Mouse (Mus musculus): ENCODE results near the gene Acvr1. TPM values are rescaled to one million over a fixed set of nuclear protein-coding genes. Genes with fewer than 3 reads are reported as not detected.
A peak's percentile ranks its signal among the peaks of the same experiment; 100 is the strongest.

Gene Acvr1
- polyA plus RNA-seq, 1 experiment from 2014 or later: 2.7 TPM

DNA sequence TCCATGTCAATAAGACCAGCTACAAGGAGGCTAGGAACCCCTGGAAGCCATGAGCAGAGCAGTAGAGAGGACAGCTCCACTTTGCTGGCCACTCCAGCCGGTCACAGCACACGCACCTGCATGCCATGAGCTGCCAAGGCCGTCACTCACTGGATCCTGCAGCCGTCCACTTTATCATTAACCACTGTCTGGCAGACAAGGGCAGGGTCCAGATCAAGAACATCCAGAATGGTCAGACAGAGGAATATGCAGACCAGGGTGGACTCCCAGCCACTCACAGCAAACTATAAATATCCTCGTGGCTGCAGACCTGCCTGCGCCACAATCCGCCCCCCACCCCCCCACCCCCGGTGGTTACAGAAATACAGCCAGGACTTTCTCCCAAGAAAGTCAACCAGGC, 31.7 kb downstream of the Acvr1 start:
- Histone ChIP-seq H3K27me3 (ENCODE audit: insufficient read depth, low read length) (no peaks in the 10 kb centered on the region), H3K9ac (replicated peaks) (no peak overlapping the region), H3K9me3 (ENCODE audit: low read length) (no peaks in the 10 kb centered on the region), H3K36me3 (replicated peaks; ENCODE audit: insufficient read depth, low read length) (no peaks in the 10 kb centered on the region), H3K27ac (ENCODE audit: low read depth) (peak overlapping the region; percentile 62; the same call in 1 of the 2 replicates), H3K4me3 (ENCODE audit: low read depth, low read length) (no peak overlapping the region), H3K4me2 (ENCODE audit: low read depth, low read length) (peak overlapping the region; percentile 44), H3K4me1 (ENCODE audit: insufficient read depth) (peaks cover 45% of the 10 kb centered on the region)
- 42% methylated on average over 8 of the region's 8 CpGs for WGBS (ENCODE audit: insufficient replicate concordance)
- peak; percentile 80 for ATAC-seq
- peak; percentile 46 for DNase-seq
- TF ChIP-seq CTCF (IDR thresholded peaks at IDR 0.05; ENCODE audit: low read depth) (no peak), EP300 (IDR thresholded peaks at IDR 0.05; ENCODE audit: low read depth) (no peak)

DNA sequence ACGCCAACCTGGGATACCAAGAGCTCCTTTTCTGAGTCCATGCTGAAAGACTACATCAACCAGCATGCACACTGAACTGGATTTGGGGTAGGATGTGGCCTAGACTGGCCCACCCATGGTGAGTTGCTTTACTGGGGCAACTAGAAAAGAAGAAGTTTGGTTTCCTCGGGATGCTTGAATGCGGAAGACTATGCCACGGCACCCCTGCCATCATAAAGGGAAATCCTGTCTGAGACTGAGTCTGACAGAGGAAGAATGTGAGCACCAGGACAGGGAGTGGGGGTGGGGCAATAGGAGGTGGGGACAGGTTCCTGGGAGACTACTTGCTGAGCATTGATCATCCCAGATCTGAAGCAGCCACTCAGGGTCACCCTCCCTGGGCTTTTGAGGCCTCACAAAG, 32.6 kb downstream of the Acvr1 start:
- H3K4me1 ChIP-seq (ENCODE audit: insufficient read depth): peaks cover 51% of the 10 kb centered on the region
- ATAC-seq (no peak), DNase-seq (no peak)
- H3K27me3 ChIP-seq (ENCODE audit: insufficient read depth, low read length): no peaks in the 10 kb centered on the region
- H3K9ac ChIP-seq (replicated peaks): no peak overlapping the region
- no peak overlapping the region for H3K4me3 ChIP-seq (ENCODE audit: low read depth, low read length)
- H3K27ac ChIP-seq (ENCODE audit: low read depth): peak overlapping the region; percentile 74
- no peak for TF ChIP-seq EP300 (IDR thresholded peaks at IDR 0.05; ENCODE audit: low read depth)
- no peak for TF ChIP-seq CTCF (IDR thresholded peaks at IDR 0.05; ENCODE audit: low read depth)
- H3K4me2 ChIP-seq (ENCODE audit: low read depth, low read length): no peak overlapping the region
- no peaks in the 10 kb centered on the region for H3K9me3 ChIP-seq (ENCODE audit: low read length)
- no peaks in the 10 kb centered on the region for H3K36me3 ChIP-seq (replicated peaks; ENCODE audit: insufficient read depth, low read length)
- WGBS (ENCODE audit: insufficient replicate concordance): 43% methylated on average over 4 of the region's 4 CpGs

DNA sequence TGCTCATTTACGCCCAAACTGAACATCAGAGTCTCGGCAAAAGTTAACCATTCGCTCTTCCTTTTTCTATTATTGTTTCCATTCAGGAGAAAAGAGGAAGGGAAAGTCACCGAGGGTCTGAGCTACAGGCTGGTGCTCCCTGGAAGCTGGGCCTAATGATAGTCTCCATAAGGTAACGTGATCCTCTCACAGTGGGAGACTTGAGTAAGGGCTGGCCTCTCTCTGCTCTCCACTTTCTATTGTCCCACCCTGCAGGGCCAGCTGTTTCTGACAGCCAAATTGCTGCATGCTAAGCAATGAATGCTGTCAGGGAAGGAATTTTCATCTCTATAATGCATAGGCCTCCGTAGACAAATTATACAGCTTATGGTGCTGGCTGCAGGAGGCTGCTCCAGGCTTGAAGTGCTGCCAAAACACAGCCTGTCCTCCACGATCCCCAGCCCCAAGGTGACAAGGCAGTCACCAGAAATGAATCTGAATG, 33.4 kb downstream of the Acvr1 start:
- WGBS (ENCODE audit: insufficient replicate concordance): 31% methylated on average over 7 of the region's 7 CpGs
- Histone ChIP-seq H3K36me3 (replicated peaks; ENCODE audit: insufficient read depth, low read length) (no peaks in the 10 kb centered on the region), H3K9ac (replicated peaks) (no peak overlapping the region), H3K27ac (ENCODE audit: low read depth) (peak overlapping the region; percentile 74), H3K4me1 (ENCODE audit: insufficient read depth) (peaks cover 53% of the 10 kb centered on the region), H3K4me3 (ENCODE audit: low read depth, low read length) (no peak overlapping the region), H3K9me3 (ENCODE audit: low read length) (no peaks in the 10 kb centered on the region), H3K4me2 (ENCODE audit: low read depth, low read length) (no peak overlapping the region), H3K27me3 (ENCODE audit: insufficient read depth, low read length) (no peaks in the 10 kb centered on the region)
- TF ChIP-seq EP300 (IDR thresholded peaks at IDR 0.05; ENCODE audit: low read depth) (no peak), CTCF (IDR thresholded peaks at IDR 0.05; ENCODE audit: low read depth) (no peak)
- DNase-seq (no peak), ATAC-seq (peak; percentile 7; the same call in 1 of the 2 replicates)

DNA sequence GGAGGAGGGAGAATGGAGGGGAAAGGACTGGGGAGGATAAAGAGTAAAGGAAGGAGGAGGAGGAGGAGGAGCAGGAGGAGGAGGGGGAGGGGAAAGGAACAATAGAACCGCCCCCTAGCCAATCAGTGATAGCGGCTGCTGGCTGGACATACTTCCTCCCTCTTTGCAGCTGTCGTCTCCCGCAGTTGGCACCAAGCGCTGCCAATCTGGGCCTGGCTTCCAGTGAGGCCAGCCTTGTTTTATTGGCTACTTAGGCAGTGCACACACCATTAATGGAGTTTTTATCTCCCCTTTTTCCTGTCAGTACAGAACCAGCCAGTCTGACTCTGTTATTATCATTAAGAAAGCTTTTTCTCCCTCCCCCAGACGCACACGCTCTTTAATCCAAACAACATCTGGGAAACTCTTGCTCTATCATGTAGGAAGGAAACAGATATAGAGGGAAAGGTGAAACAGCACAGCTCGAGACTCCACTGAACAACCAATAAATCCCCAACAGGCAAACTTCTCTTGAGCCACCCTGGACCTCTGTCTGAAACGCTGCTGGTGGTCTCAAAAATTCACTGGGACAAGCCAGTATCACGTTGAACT, 34.6 kb downstream of the Acvr1 start:
- TF ChIP-seq EP300 (IDR thresholded peaks at IDR 0.05; ENCODE audit: low read depth): no peak
- TF ChIP-seq CTCF (IDR thresholded peaks at IDR 0.05; ENCODE audit: low read depth): no peak
- Histone ChIP-seq H3K27me3 (ENCODE audit: insufficient read depth, low read length) (no peaks in the 10 kb centered on the region), H3K4me2 (ENCODE audit: low read depth, low read length) (0 out of 2 replicates have a peak overlapping the region, but pooled peaks have one; percentile 14), H3K27ac (ENCODE audit: low read depth) (peak overlapping the region; percentile 51; the same call in 1 of the 2 replicates), H3K4me1 (ENCODE audit: insufficient read depth) (peaks cover 55% of the 10 kb centered on the region), H3K4me3 (ENCODE audit: low read depth, low read length) (no peak overlapping the region), H3K9me3 (ENCODE audit: low read length) (no peaks in the 10 kb centered on the region), H3K36me3 (replicated peaks; ENCODE audit: insufficient read depth, low read length) (no peaks in the 10 kb centered on the region), H3K9ac (replicated peaks) (no peak overlapping the region)
- WGBS (ENCODE audit: insufficient replicate concordance): 21% methylated on average over 10 of the region's 10 CpGs
- ATAC-seq: peak; percentile 70
- DNase-seq: peak; percentile 69

DNA sequence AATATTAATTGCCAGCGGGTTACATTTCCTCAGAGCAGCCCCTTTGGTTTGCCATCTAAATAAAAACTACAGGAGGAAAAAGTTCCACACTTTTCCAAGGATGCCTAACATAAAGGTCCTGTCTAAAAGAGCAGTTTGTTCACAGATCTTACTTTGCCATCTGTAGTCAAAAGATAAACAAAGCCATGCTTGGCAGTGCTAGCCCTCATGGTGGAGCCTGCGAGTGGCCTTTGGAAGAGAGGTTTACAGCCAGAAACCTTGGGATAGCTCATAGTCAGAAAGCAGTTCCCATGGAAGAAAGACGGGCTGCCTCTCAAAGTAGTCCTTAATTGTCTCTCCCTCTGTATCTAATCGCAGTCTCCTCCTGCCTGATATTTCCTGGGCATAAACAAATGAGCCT, 36.4 kb downstream of the Acvr1 start:
- no peak overlapping the region for H3K9ac ChIP-seq (replicated peaks)
- H3K27me3 ChIP-seq (ENCODE audit: insufficient read depth, low read length): no peaks in the 10 kb centered on the region
- peaks cover 48% of the 10 kb centered on the region for H3K4me1 ChIP-seq (ENCODE audit: insufficient read depth)
- no peak overlapping the region for H3K4me3 ChIP-seq (ENCODE audit: low read depth, low read length)
- no peak overlapping the region for H3K4me2 ChIP-seq (ENCODE audit: low read depth, low read length)
- ATAC-seq (no peak), DNase-seq (no peak)
- no peaks in the 10 kb centered on the region for H3K36me3 ChIP-seq (replicated peaks; ENCODE audit: insufficient read depth, low read length)
- H3K9me3 ChIP-seq (ENCODE audit: low read length): no peaks in the 10 kb centered on the region
- 65% methylated on average over 4 of the region's 4 CpGs for WGBS (ENCODE audit: insufficient replicate concordance)
- TF ChIP-seq CTCF (IDR thresholded peaks at IDR 0.05; ENCODE audit: low read depth): 0 out of 2 replicates have a peak, but pooled peaks have one; percentile 20
- TF ChIP-seq EP300 (IDR thresholded peaks at IDR 0.05; ENCODE audit: low read depth): no peak
- no peak overlapping the region for H3K27ac ChIP-seq (ENCODE audit: low read depth)

DNA sequence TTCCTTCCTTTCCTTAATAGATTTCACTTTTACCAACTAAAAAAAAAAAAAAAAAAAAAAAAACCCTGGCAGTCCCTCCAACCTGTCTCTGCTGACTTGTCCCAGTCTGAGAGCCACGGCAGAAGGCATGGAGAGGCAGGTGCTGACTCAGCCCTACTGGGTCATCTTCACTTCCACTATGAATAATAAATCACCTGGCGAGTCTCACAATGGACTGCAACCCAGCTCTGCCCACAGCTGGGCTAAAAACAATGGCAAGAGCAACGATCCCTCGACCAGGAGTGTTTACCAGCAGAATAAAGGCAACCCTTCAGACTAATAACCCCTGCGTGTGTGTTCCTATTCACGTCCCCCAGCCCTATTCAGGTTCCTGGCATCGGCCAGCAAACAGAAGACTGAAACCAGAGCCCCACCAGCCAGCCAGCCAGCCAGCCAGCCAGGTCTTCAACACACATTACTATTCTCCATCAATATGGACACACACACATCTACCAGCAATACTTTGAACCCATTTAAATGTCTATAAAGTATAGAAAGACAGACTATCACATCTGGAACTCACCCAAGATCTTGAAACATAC, 37.0 kb downstream of the Acvr1 start:
- DNase-seq: no peak
- Histone ChIP-seq H3K27me3 (ENCODE audit: insufficient read depth, low read length) (no peaks in the 10 kb centered on the region), H3K4me3 (ENCODE audit: low read depth, low read length) (no peak overlapping the region), H3K9ac (replicated peaks) (no peak overlapping the region), H3K4me2 (ENCODE audit: low read depth, low read length) (no peak overlapping the region), H3K4me1 (ENCODE audit: insufficient read depth) (peaks cover 48% of the 10 kb centered on the region), H3K27ac (ENCODE audit: low read depth) (peak overlapping the region; percentile 18; the same call in 1 of the 2 replicates), H3K36me3 (replicated peaks; ENCODE audit: insufficient read depth, low read length) (no peaks in the 10 kb centered on the region), H3K9me3 (ENCODE audit: low read length) (no peaks in the 10 kb centered on the region)
- no peak for ATAC-seq
- no peak for TF ChIP-seq CTCF (IDR thresholded peaks at IDR 0.05; ENCODE audit: low read depth)
- TF ChIP-seq EP300 (IDR thresholded peaks at IDR 0.05; ENCODE audit: low read depth): no peak
- WGBS (ENCODE audit: insufficient replicate concordance): 67% methylated on average over 7 of the region's 7 CpGs

Data from liver, postnatal 0 days (tissue).